Mouse (Mus musculus) myocyte (in vitro differentiated cells): ENCODE data around the gene Syngr1.

Experiments used
- CEBPB ChIP-seq: IDR thresholded peaks from 2 replicates; pipeline ENCODE4 v1.6.1; 2011; ENCODE audit warnings: mild to moderate bottlenecking, moderate library complexity; ENCODE audit not compliant: poor library complexity, insufficient read depth, severe bottlenecking
- E2F4 ChIP-seq: IDR thresholded peaks from one replicate; pipeline ENCODE4 v1.6.1; 2011; ENCODE audit warnings: mild to moderate bottlenecking, control low read depth, moderate library complexity; ENCODE audit not compliant: insufficient read depth
- MAX ChIP-seq: IDR thresholded peaks from one replicate; pipeline ENCODE4 v1.6.1; 2011; ENCODE audit warnings: low read depth, mild to moderate bottlenecking, control low read depth
- POLR2A ChIP-seq: IDR thresholded peaks from one replicate; pipeline ENCODE4 v1.6.1; 2011; ENCODE audit warnings: low read depth, mild to moderate bottlenecking, control low read depth, moderate library complexity; ENCODE audit not compliant: insufficient read length
- POLR2AphosphoS2 ChIP-seq: IDR thresholded peaks from one replicate; pipeline ENCODE4 v1.6.1; 2011; ENCODE audit warnings: low read depth, control low read depth; ENCODE audit not compliant: insufficient read length
- TCF12 ChIP-seq: IDR thresholded peaks from one replicate; pipeline ENCODE4 v1.6.1; 2011; ENCODE audit warnings: mild to moderate bottlenecking, control low read depth; ENCODE audit not compliant: poor library complexity, insufficient read depth, severe bottlenecking
- USF1 ChIP-seq: IDR thresholded peaks from one replicate; pipeline ENCODE4 v1.6.1; 2011; ENCODE audit warnings: low read depth, mild to moderate bottlenecking, control low read depth, moderate library complexity

- no peak for TF ChIP-seq USF1
- no peak for TF ChIP-seq MAX
- no peak for TF ChIP-seq POLR2A
- TF ChIP-seq CEBPB: no peak
- TF ChIP-seq E2F4: no peak
- TF ChIP-seq TCF12: no peak
- no peak for TF ChIP-seq POLR2AphosphoS2
These were observed 43.3 kb downstream of the Syngr1 start for GRCm38 (mm10) chr15:80134450-80134847.
